Mouse (Mus musculus) E14TG2a.4 (cell line): ENCODE data around the gene Tgm2.

Experiments used
- CTCF ChIP-seq: conservative IDR thresholded peaks from 2 replicates; pipeline ENCODE4 v1.5.1; 2014; ENCODE audit warnings: low read length
- POU5F1 ChIP-seq: IDR thresholded peaks from 2 replicates; pipeline ENCODE4 v1.6.1; 2014; ENCODE audit warnings: low read length, borderline replicate concordance

GRCm38 (mm10) chr2:158080622-158081241 is 65.5 kb downstream of the Tgm2 start:
- no peak for TF ChIP-seq CTCF
- no peak for TF ChIP-seq POU5F1
